Mouse (Mus musculus) testis, adult 10 weeks (tissue): Measurements from ENCODE around the gene Gm11232. TPM values are rescaled to one million over a fixed set of nuclear protein-coding genes. Genes with fewer than 3 reads are reported as not detected.

Experiments
- polyA plus RNA-seq: library from polyadenylated mRNA; stranded (reverse); fragments of 350-450 nt; fragmentation: Illumina TruSeq; extraction: RNeasy Lipid Tissue Mini Kit (QIAGEN cat#74804); gene quantifications from one replicate; pipeline ENCODE4 v1.2.3, GENCODE M21; 2014; ENCODE audit warnings: low read depth, low replicate concordance

The Gm11232 gene
- polyA plus RNA-seq, result not detected

GRCm38 (mm10) chr4:71757865-71758264 lies at the start of gene Gm11232:
TSS of gene Gm11232 (minus strand) at chr4:71757965.

